Mouse (Mus musculus): ENCODE results near the gene Crip1.
"Not testable (repeated sequence)": the region's sequence is repeated elsewhere in the genome, so short reads cannot be mapped to it uniquely, and the experiment has no call there.

Gene Crip1

GRCm38 (mm10) chr12:113186326-113187010 is 40.4 kb downstream of the Crip1 start:
- DNase-seq: no peak

- DNase-seq: no peak
Measured at GRCm38 (mm10) chr12:113187011-113187375, 40.9 kb downstream of the Crip1 start.

GRCm38 (mm10) chr12:113187584-113188295 is 41.6 kb downstream of the Crip1 start:
- DNase-seq: peak; percentile 82

DNA sequence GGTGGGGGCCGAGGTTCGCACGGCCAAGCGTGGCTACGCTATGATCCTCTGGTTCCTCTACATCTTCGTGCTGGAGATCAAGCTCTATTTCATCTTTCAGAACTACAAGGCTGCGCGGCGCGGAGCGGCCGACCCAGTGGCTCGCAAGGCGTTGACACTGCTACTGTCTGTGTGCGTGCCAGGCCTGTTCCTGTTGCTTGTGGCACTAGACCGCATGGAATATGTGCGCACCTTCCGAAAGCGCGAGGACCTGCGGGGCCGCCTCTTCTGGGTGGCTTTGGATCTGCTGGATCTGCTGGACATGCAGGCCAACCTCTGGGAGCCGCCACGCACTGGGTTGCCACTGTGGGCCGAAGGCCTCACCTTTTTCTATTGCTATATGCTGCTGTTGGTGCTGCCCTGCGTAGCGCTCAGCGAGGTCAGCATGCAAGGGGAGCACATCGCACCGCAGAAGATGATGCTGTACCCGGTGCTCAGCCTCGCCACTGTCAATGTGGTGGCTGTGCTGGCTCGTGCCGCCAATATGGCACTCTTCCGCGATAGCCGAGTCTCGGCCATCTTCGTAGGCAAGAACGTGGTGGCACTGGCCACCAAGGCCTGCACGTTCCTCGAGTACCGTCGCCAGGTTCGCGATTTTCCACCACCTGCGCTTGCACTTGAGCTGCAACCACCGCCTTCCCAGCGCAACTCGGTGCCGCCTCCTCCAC is 42.4 kb downstream of the Crip1 start:
- no peak for DNase-seq

DNA sequence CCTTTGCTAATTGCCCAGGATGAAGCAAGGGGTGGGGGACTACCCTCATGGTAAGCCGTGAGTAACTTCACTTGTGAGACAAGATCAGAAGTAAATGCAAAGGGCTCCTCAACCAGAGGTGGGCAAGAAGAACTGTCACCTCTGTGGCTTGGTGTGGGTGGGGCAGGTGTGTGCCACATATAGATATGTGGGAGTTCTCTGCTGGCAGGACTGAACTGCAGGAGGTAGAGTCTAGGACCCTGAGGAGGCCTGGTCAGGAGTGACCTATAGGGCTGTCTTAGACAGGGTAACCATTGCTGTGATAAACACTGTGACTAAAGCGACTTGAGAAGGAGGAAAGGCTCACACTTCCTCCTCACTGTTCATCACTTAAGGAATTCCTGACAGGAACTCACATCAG is 47.3 kb downstream of the Crip1 start:
- DNase-seq: no peak

DNA sequence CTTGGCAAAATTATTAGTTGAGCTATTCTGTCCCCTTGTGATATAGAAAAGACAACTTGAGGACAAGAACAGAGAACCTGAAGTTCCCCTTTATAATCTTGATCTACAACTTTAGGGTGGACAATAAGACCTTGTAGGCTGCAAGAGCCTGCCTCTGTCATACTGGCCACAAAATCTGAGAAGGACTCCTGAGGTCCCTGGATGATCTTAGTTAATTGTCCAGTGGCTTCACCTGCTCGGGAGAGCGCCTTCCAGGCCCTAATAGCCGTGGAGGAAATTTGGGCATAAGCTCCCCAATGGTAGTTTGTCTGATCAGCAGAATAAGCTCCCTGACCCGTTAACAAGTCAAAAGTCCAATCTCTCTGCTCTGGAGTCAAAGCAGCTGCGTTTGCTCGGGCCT is 53.0 kb downstream of the Crip1 start:
- DNase-seq: not testable (repeated sequence)

DNA sequence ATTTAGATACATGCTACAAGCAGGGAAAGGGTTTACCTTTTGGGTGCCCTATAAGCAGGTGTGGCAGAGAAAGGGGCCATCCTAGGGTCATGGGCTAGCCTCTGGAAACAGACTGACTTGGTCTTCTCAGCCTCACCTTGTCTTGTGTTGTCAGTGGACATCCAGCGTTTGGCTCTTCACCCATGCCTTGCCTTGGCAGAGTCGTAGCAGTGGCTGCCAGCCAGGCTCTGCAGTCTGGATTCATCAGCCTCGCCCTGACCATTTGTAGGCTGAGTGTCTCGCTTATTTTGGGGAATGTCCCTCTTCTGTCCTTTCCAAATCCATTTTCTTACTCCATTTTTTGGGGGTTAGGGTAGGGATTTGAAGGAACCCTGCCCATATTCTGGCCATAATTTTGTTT is 55.2 kb downstream of the Crip1 start:
- DNase-seq: no peak

GRCm38 (mm10) chr12:113202008-113202407 is 55.9 kb downstream of the Crip1 start:
- no peak for DNase-seq
